ENCODE assay signal across 19 mouse cellular contexts in the genomic region with DNA sequence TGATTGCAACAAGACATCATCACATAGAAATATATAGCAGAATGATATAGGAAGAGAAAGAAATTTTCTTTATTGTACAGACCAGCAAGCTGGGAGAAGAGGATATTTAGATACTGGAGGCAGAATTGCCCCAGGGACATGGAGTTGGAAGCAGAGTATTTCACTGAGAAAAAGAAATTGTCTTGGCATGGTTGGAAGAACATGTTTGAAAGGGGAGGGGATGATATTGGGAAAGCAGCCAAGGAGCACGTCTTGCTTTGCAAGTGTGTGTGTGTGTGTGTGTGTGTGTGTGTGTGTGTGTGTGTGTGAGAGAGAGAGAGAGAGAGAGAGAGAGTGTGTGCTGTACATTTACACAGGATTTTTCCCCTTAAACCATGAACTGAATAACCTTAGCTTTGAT.
DNase-seq lines count a peak whose midpoint lies in the region; ATAC-seq lines count a peak whose summit lies in the region.
"Had no signal": no experiment of that assay in that cellular context is flagged by ENCODE, and none has a peak within 500 bp of the region (broad histone marks: within the 10 kb centered on the region; RNA-seq: fewer than 3 reads in every experiment).

No protein-coding gene starts in this region.

- H3K27me3 ChIP-seq in embryonic facial prominence, embryonic 14.5 days (replicated peaks; ENCODE audit: control insufficient read depth, insufficient read depth, low read length) = 0 out of 2 replicates have a peak, but pooled peaks cover 4% of the 10 kb centered on the region
- peaks cover 23% of the 10 kb centered on the region; the same call in 1 of the 2 replicates for H3K27me3 ChIP-seq in embryonic facial prominence, embryonic 10.5 days (replicated peaks; ENCODE audit: low read depth, poor library complexity, severe bottlenecking)
- no peaks in the 10 kb centered on the region for H3K27me3 ChIP-seq in hindbrain, embryonic 14.5 days (ENCODE audit: control insufficient read depth, insufficient read depth, low read length)
- H3K27me3 ChIP-seq in hindbrain, embryonic 16.5 days (replicated peaks; ENCODE audit: control insufficient read depth, insufficient read depth, low read length) = no peaks in the 10 kb centered on the region
- H3K27me3 ChIP-seq in midbrain, embryonic 14.5 days (ENCODE audit: control insufficient read depth, insufficient read depth, low read length) = no peaks in the 10 kb centered on the region
- H3K27me3 ChIP-seq in midbrain, embryonic 13.5 days = 0 out of 2 replicates have a peak, but pooled peaks cover 2% of the 10 kb centered on the region
- H3K27me3 ChIP-seq: embryonic facial prominence, embryonic 13.5 days had no signal

- H3K9ac ChIP-seq in embryonic facial prominence, embryonic 14.5 days (ENCODE audit: low read depth, low read length) = no peak overlapping the region
- H3K9ac ChIP-seq in hindbrain, embryonic 14.5 days = no peak overlapping the region
- no peak overlapping the region for H3K9ac ChIP-seq in hindbrain, embryonic 16.5 days (ENCODE audit: low read depth, low read length)
- H3K9ac ChIP-seq in midbrain, embryonic 14.5 days (replicated peaks; ENCODE audit: low read length) = no peak overlapping the region
- H3K9ac ChIP-seq in midbrain, embryonic 13.5 days (replicated peaks) = no peak overlapping the region
- H3K9ac ChIP-seq: embryonic facial prominence, embryonic 13.5 days; hindbrain, embryonic 12.5 days had no signal

- H3K36me3 ChIP-seq in embryonic facial prominence, embryonic 14.5 days (ENCODE audit: control insufficient read depth, insufficient read depth, low read length) = no peaks in the 10 kb centered on the region
- H3K36me3 ChIP-seq in embryonic facial prominence, embryonic 10.5 days (replicated peaks) = no peaks in the 10 kb centered on the region
- H3K36me3 ChIP-seq in hindbrain, embryonic 14.5 days (replicated peaks; ENCODE audit: control insufficient read depth, insufficient read depth) = no peaks in the 10 kb centered on the region
- no peaks in the 10 kb centered on the region for H3K36me3 ChIP-seq in hindbrain, embryonic 16.5 days (ENCODE audit: control insufficient read depth, insufficient read depth, low read length)
- no peaks in the 10 kb centered on the region for H3K36me3 ChIP-seq in midbrain, embryonic 14.5 days (ENCODE audit: control insufficient read depth, insufficient read depth, low read length)
- H3K36me3 ChIP-seq in midbrain, embryonic 13.5 days = no peaks in the 10 kb centered on the region
- H3K36me3 ChIP-seq: embryonic facial prominence, embryonic 13.5 days; heart, embryonic 10.5 days; hindbrain, embryonic 12.5 days had no signal

- no peak for ATAC-seq in embryonic facial prominence, embryonic 14.5 days (ENCODE audit: low read depth)
- ATAC-seq in hindbrain, embryonic 14.5 days (ENCODE audit: low FRiP score) = no peak
- no peak for ATAC-seq in hindbrain, embryonic 16.5 days
- ATAC-seq in midbrain, embryonic 14.5 days (ENCODE audit: low FRiP score, low TSS enrichment) = no peak
- ATAC-seq in midbrain, embryonic 13.5 days = no peak
- ATAC-seq: inflammation-experienced regulatory T-cells, adult 6 months; intestine, postnatal 0 days had no signal

- no peak overlapping the region for H3K4me2 ChIP-seq in embryonic facial prominence, embryonic 14.5 days (ENCODE audit: low read depth, low read length)
- no peak overlapping the region for H3K4me2 ChIP-seq in hindbrain, embryonic 14.5 days (replicated peaks)
- no peak overlapping the region for H3K4me2 ChIP-seq in hindbrain, embryonic 16.5 days (ENCODE audit: low read length)
- no peak overlapping the region for H3K4me2 ChIP-seq in midbrain, embryonic 14.5 days (ENCODE audit: low read length)
- H3K4me2 ChIP-seq in midbrain, embryonic 13.5 days (replicated peaks) = no peak overlapping the region
- H3K4me2 ChIP-seq: embryonic facial prominence, embryonic 13.5 days; hindbrain, embryonic 12.5 days had no signal

- DNase-seq in embryonic facial prominence, embryonic 14.5 days (ENCODE audit: low spot score) = peak; percentile 26
- no peak for DNase-seq in embryonic facial prominence, embryonic 10.5 days (ENCODE audit: low spot score)
- DNase-seq in hindbrain, embryonic 14.5 days (ENCODE audit: low spot score) = peak; percentile 26
- DNase-seq in midbrain, embryonic 14.5 days = peak; percentile 14
- DNase-seq: adrenal gland, adult 8-10 months; cerebellum, adult 11-12 months; cerebellum, postnatal 25 days; gastrocnemius, postnatal 36 days; heart, adult 18-20 months; heart, postnatal 10 days; heart, postnatal 4 days; kidney, adult 8-10 months had no signal

- no peaks in the 10 kb centered on the region for H3K9me3 ChIP-seq in embryonic facial prominence, embryonic 14.5 days (ENCODE audit: control insufficient read depth, low read length)
- H3K9me3 ChIP-seq in embryonic facial prominence, embryonic 10.5 days = no peaks in the 10 kb centered on the region
- H3K9me3 ChIP-seq in hindbrain, embryonic 14.5 days (ENCODE audit: control insufficient read depth, low read length) = no peaks in the 10 kb centered on the region
- H3K9me3 ChIP-seq in hindbrain, embryonic 16.5 days (ENCODE audit: control insufficient read depth, low read length) = no peaks in the 10 kb centered on the region
- H3K9me3 ChIP-seq in midbrain, embryonic 14.5 days (ENCODE audit: control insufficient read depth, low read length) = no peaks in the 10 kb centered on the region
- no peaks in the 10 kb centered on the region for H3K9me3 ChIP-seq in midbrain, embryonic 13.5 days
- H3K9me3 ChIP-seq: embryonic facial prominence, embryonic 13.5 days; heart, embryonic 10.5 days; hindbrain, embryonic 12.5 days had no signal

- no peak overlapping the region for H3K27ac ChIP-seq in embryonic facial prominence, embryonic 14.5 days (replicated peaks; ENCODE audit: low read depth, low read length)
- no peak overlapping the region for H3K27ac ChIP-seq in embryonic facial prominence, embryonic 10.5 days (replicated peaks)
- no peak overlapping the region for H3K27ac ChIP-seq in hindbrain, embryonic 14.5 days
- no peak overlapping the region for H3K27ac ChIP-seq in hindbrain, embryonic 16.5 days (ENCODE audit: low read depth, low read length)
- no peak overlapping the region for H3K27ac ChIP-seq in midbrain, embryonic 14.5 days (replicated peaks; ENCODE audit: low read depth, low read length)
- H3K27ac ChIP-seq in midbrain, embryonic 13.5 days = no peak overlapping the region
- H3K27ac ChIP-seq: embryonic facial prominence, embryonic 13.5 days; heart, embryonic 10.5 days; hindbrain, embryonic 12.5 days had no signal

- no peak overlapping the region for H3K4me3 ChIP-seq in embryonic facial prominence, embryonic 14.5 days (ENCODE audit: low read depth, low read length)
- H3K4me3 ChIP-seq in embryonic facial prominence, embryonic 10.5 days = no peak overlapping the region
- no peak overlapping the region for H3K4me3 ChIP-seq in hindbrain, embryonic 14.5 days (replicated peaks; ENCODE audit: low read length)
- H3K4me3 ChIP-seq in hindbrain, embryonic 16.5 days (ENCODE audit: low read length) = no peak overlapping the region
- no peak overlapping the region for H3K4me3 ChIP-seq in midbrain, embryonic 14.5 days (replicated peaks; ENCODE audit: low read depth, low read length)
- H3K4me3 ChIP-seq in midbrain, embryonic 13.5 days (replicated peaks) = no peak overlapping the region
- H3K4me3 ChIP-seq: embryonic facial prominence, embryonic 13.5 days; heart, embryonic 10.5 days; hindbrain, embryonic 12.5 days had no signal

- WGBS in embryonic facial prominence, embryonic 14.5 days = 21% methylated on average over 1 of the region's 1 CpGs
- 70% methylated on average over 1 of the region's 1 CpGs for WGBS in embryonic facial prominence, embryonic 10.5 days
- WGBS in hindbrain, embryonic 14.5 days = 57% methylated on average over 1 of the region's 1 CpGs
- 52% methylated on average over 1 of the region's 1 CpGs for WGBS in hindbrain, embryonic 16.5 days
- WGBS in midbrain, embryonic 14.5 days = 56% methylated on average over 1 of the region's 1 CpGs
- WGBS in midbrain, embryonic 13.5 days = 84% methylated on average over 1 of the region's 1 CpGs

- H3K4me1 ChIP-seq in embryonic facial prominence, embryonic 14.5 days (ENCODE audit: control insufficient read depth, insufficient read depth, low read length) = no peaks in the 10 kb centered on the region
- no peaks in the 10 kb centered on the region for H3K4me1 ChIP-seq in embryonic facial prominence, embryonic 10.5 days
- H3K4me1 ChIP-seq in hindbrain, embryonic 14.5 days (replicated peaks; ENCODE audit: control insufficient read depth, insufficient read depth, low read length) = no peaks in the 10 kb centered on the region
- H3K4me1 ChIP-seq in hindbrain, embryonic 16.5 days (ENCODE audit: control insufficient read depth, insufficient read depth, low read depth, low read length) = no peaks in the 10 kb centered on the region
- H3K4me1 ChIP-seq in midbrain, embryonic 14.5 days (ENCODE audit: control insufficient read depth, insufficient read depth, low read length) = no peaks in the 10 kb centered on the region
- no peaks in the 10 kb centered on the region for H3K4me1 ChIP-seq in midbrain, embryonic 13.5 days (replicated peaks)
- H3K4me1 ChIP-seq: embryonic facial prominence, embryonic 13.5 days; heart, embryonic 10.5 days; hindbrain, embryonic 12.5 days had no signal
